Mouse (Mus musculus) thymus, adult 2 months (tissue): ENCODE data around the gene Irs3. TPM values are rescaled to one million over a fixed set of nuclear protein-coding genes. Genes with fewer than 3 reads are reported as not detected.
A peak's percentile ranks its signal among the peaks of the same experiment; 100 is the strongest.

Experiments used
- DNase-seq: peaks from one replicate; pipeline ENCODE4 v3.0.0; 2021
- H3K27ac ChIP-seq: fragments of 200-500 bp; 2 replicates; pipeline ENCODE4 v1.5.1; 2012; ENCODE audit warnings: low read length, control low read depth; ENCODE audit not compliant: control insufficient read depth, insufficient read depth
- H3K27me3 ChIP-seq: fragments of 200-500 bp; 2 replicates; pipeline ENCODE4 v1.6.1; 2012; ENCODE audit warnings: mild to moderate bottlenecking, low read length, moderate library complexity, mixed read lengths; ENCODE audit not compliant: control insufficient read depth, insufficient read depth
- H3K36me3 ChIP-seq: fragments of 200-500 bp; 2 replicates; pipeline ENCODE4 v1.6.1; 2012; ENCODE audit warnings: mild to moderate bottlenecking, low read length, moderate library complexity; ENCODE audit not compliant: control insufficient read depth, insufficient read depth
- H3K4me1 ChIP-seq: fragments of 200-500 bp; replicated peaks from 2 replicates; pipeline ENCODE4 v1.6.1; 2012; ENCODE audit warnings: low read length; ENCODE audit not compliant: control insufficient read depth, insufficient read depth
- H3K4me3 ChIP-seq: fragments of 200-500 bp; 2 replicates; pipeline ENCODE4 v1.5.1; 2012; ENCODE audit warnings: mild to moderate bottlenecking, low read length, control low read depth, moderate library complexity; ENCODE audit not compliant: control insufficient read depth, insufficient read depth
- CTCF ChIP-seq: fragments of 200-500 bp; IDR thresholded peaks from 2 replicates; pipeline ENCODE4 v1.5.1; 2012; ENCODE audit warnings: mild to moderate bottlenecking, control low read depth, low read length, moderate library complexity, borderline replicate concordance; ENCODE audit not compliant: control insufficient read depth, poor library complexity, insufficient read depth; ENCODE audit errors: extremely low read depth
- POLR2A ChIP-seq: fragments of 200-500 bp; IDR thresholded peaks from 2 replicates; pipeline ENCODE4 v1.6.1; 2012; ENCODE audit warnings: mild to moderate bottlenecking, low read length, control low read depth, moderate library complexity; ENCODE audit not compliant: control insufficient read depth, poor library complexity, insufficient read depth; ENCODE audit errors: extremely low read depth
- WGBS: fragments of 180-500 bp; shearing (Covaris S2); methylation state at CpG from one replicate; pipeline ENCODE4 v1.1.7; 2018; 5-methylcytosine and 5-hydroxymethylcytosine counted together
- polyA plus RNA-seq: library from polyadenylated mRNA; depleted of rRNA; stranded (reverse); fragments of >200 nt; gene quantifications from 2 replicates; pipeline ENCODE4 v1.2.3, GENCODE M21; 2012

The Irs3 gene
- polyA plus RNA-seq, 1 experiment: 2.5 TPM

DNA sequence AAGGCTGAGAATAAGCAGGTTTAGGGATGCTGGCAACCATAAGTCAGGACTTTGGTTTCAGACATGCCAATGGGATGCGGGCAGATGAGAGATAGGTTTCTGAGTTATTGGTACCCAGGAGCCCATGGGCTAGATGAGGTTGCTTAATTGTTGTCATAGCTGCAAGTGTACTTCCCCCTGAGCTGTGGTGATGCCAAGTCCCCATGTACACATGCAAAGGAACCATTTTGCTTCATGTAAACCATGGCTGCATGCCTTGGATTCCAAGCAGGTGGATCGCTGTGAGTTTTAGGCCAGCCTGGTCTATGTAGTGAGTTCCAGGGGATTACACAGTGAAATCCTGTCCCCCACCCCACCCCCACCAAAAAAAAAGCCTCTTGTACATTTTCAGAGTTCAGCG, 40.1 kb upstream of the Irs3 start:
- peaks cover 47% of the 10 kb centered on the region for H3K4me1 ChIP-seq

DNA sequence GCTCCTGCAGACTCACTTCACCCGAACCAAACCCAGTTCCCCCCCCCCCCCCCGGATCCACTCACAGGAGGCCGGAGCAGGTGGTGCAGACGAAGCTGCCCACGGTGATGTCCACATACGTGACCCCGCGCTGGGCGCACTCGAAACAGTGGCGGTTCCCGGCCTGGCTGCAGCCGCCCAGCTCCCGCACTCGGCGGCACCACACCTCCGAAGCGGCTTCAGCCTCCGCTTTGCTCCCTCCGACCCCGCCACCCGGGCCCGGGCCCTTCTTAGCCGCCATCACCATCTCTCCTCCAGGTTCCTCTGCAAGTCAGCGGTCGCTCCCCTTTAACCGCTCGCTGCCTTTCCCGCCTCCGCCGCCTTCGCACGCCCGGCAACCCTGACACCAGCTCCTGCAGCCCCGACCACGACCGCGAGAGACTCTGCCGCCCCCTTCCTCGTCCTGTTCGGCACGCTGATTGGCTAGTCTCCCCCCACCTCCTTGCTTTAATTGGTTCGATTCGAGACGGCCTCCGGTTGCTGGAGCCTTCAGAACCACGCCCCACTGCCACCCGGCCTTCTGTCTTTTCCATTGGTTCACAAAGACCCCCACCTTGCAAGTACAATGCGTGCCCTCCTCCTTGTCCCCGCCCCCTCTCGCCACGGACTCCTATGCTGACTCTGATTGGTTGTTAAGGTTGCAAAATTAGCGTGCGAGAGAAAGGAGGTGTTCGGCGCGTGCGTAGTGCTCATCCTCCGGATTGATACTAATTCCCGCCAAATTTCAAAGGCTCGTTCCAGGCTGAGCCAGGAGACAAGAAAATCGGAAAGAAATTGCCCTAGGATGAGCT, 39.0 kb upstream of the Irs3 start, which contains the start of gene Agfg2:
Agfg2 (minus strand) TSS at position 433 of the 830 bp plus-strand sequence.
- Histone ChIP-seq H3K27ac (peak within 1 kb of the TSS; percentile 63), H3K36me3 (peaks cover 12% of the 10 kb centered on the region; the same call in 1 of the 2 replicates), H3K4me1 (peaks cover 43% of the 10 kb centered on the region), H3K27me3 (no peaks in the 10 kb centered on the region), H3K4me3 (peak within 1 kb of the TSS; percentile 67)
- peak; percentile 97 for TF ChIP-seq POLR2A
- TF ChIP-seq CTCF: peak; percentile 52
- under 1% methylated on average over 61 of the region's 62 CpGs for WGBS
- peak; percentile 99 for DNase-seq

More for the DNA sequence above, 40.1 kb upstream of the Irs3 start:
- Histone ChIP-seq H3K27ac (peak overlapping the region; percentile 20; the same call in 1 of the 2 replicates), H3K36me3 (peaks cover 8% of the 10 kb centered on the region; the same call in 1 of the 2 replicates), H3K4me3 (no peak overlapping the region), H3K27me3 (no peaks in the 10 kb centered on the region)
- DNase-seq: no peak
- WGBS: 89% methylated on average over 3 of the region's 3 CpGs
- no peak for TF ChIP-seq POLR2A
- no peak for TF ChIP-seq CTCF

DNA sequence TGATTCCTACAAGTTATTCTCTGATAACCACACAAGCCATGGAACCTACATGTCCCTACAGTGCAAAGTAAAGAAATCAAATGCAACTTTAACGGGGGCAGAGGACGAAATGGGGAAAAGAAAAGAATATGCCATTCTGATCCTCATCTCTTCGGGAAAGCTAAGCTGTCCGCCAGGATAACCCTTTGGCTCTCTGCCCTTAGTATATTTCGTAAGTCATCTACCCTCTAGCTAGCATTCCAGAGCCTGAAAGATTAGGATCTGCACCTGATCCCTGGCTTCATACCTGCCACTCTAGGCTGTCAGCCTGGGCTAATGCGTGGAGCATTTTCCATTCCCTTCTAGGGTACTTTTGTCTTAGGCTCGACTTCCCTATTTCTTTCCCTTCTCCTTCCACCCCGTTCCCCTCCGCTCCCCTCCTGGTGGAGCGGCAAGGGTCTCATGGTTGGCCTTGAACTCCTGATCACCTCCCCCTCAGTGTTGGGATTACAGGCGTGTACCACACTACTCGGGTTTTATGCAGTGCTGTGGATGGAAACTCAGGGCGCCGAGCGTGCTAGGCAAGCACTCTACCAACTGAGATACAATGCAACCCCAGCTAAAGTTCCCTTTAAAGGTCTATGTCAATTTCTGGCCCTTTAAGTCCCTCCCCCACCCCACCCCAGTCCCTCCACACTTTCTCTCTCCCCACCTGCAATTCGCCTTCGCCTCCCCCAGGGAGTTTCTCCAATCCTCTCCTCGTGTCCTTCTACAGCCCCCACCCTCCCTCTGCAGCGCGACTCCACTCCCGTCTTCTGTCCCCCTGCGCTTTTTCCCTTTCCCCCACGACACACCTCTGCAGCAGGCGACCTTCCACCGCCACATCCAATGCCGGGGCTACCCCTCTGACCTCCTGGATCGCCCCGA, 38.1 kb upstream of the Irs3 start:
- Histone ChIP-seq H3K36me3 (peaks cover 12% of the 10 kb centered on the region; the same call in 1 of the 2 replicates), H3K4me3 (peak overlapping the region; percentile 67), H3K27me3 (no peaks in the 10 kb centered on the region), H3K27ac (peak overlapping the region; percentile 63), H3K4me1 (peaks cover 36% of the 10 kb centered on the region)
- WGBS: 8% methylated on average over 28 of the region's 28 CpGs
- DNase-seq: peak; percentile 40
- TF ChIP-seq CTCF: no peak
- TF ChIP-seq POLR2A: no peak

GRCm38 (mm10) chr5:137682526-137682925, 37.0 kb upstream of the Irs3 start:
- Histone ChIP-seq H3K27ac (no peak overlapping the region), H3K4me3 (peak overlapping the region; percentile 33), H3K36me3 (peaks cover 19% of the 10 kb centered on the region), H3K4me1 (peaks cover 34% of the 10 kb centered on the region), H3K27me3 (no peaks in the 10 kb centered on the region)
- 79% methylated on average over 6 of the region's 6 CpGs for WGBS
- DNase-seq: no peak
- TF ChIP-seq CTCF (no peak), POLR2A (no peak)

DNA sequence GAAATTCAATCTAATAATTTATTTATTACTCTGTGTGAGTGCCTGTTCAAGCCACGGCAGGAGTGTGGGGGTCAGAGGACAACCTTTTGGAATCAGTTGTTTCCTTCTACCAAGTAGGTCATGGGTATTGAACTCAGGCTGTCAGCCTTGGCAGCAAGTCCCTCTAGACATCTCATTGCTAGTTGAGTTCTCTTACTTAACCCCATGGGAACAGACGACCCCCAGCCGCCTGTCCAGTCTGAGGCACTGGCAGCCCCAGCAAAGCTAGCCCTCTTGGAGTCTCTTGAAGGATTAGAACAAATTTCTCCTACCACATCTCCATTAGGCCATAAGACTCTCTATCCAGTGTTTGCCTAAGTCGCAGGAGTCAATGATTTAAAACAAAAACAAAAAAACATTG, 34.2 kb upstream of the Irs3 start:
- H3K27me3 ChIP-seq: no peaks in the 10 kb centered on the region
- H3K4me3 ChIP-seq: no peak overlapping the region
- TF ChIP-seq CTCF (no peak), POLR2A (no peak)
- 95% methylated on average over 4 of the region's 4 CpGs for WGBS
- peaks cover 23% of the 10 kb centered on the region for H3K36me3 ChIP-seq
- no peak for DNase-seq
- no peak overlapping the region for H3K27ac ChIP-seq
- H3K4me1 ChIP-seq: peaks cover 17% of the 10 kb centered on the region

- Histone ChIP-seq H3K27ac (no peak overlapping the region), H3K4me3 (no peak overlapping the region), H3K4me1 (peaks cover 17% of the 10 kb centered on the region), H3K36me3 (peaks cover 25% of the 10 kb centered on the region), H3K27me3 (no peaks in the 10 kb centered on the region)
- 92% methylated on average over 3 of the region's 3 CpGs for WGBS
- TF ChIP-seq POLR2A (no peak), CTCF (no peak)
- DNase-seq: no peak
Observed at GRCm38 (mm10) chr5:137678736-137679135, 33.2 kb upstream of the Irs3 start.
